Mouse (Mus musculus) mesoderm, embryonic 11.5 days (tissue): ENCODE results near the gene Pcbd2.
A peak's percentile ranks its signal among the peaks of the same experiment; 100 is the strongest.
"Not testable (repeated sequence)": the region's sequence is repeated elsewhere in the genome, so short reads cannot be mapped to it uniquely, and the experiment has no call there.

Experiments used
- DNase-seq: peaks from one replicate; pipeline ENCODE4 v3.0.0-alpha.2; 2012; ENCODE audit warnings: low read depth, low spot score

The Pcbd2 gene

GRCm38 (mm10) chr13:55727120-55727838, at the start of gene Pcbd2:
Gene Pcbd2, plus strand, starts transcription at chr13:55727368.
- DNase-seq: peak; percentile 78

- no peak for DNase-seq
Measured at GRCm38 (mm10) chr13:55682201-55682600, 45.0 kb upstream of the Pcbd2 start.

- DNase-seq: no peak
Measured at GRCm38 (mm10) chr13:55683581-55683980, 43.6 kb upstream of the Pcbd2 start.

- peak; percentile 48 for DNase-seq
Measured at GRCm38 (mm10) chr13:55686107-55686633, 41.0 kb upstream of the Pcbd2 start.

GRCm38 (mm10) chr13:55687927-55688602, 39.1 kb upstream of the Pcbd2 start:
- peak; percentile 74 for DNase-seq

GRCm38 (mm10) chr13:55692535-55693242, 34.5 kb upstream of the Pcbd2 start, which contains the start of gene B230219D22Rik:
Gene B230219D22Rik, plus strand, starts transcription at chr13:55693124.
- DNase-seq: peak; percentile 99

- DNase-seq: peak; percentile 53
Measured at GRCm38 (mm10) chr13:55693243-55693721, 33.9 kb upstream of the Pcbd2 start.

- no peak for DNase-seq
Measured at GRCm38 (mm10) chr13:55694110-55694509, 33.1 kb upstream of the Pcbd2 start.

GRCm38 (mm10) chr13:55695989-55696388, 31.2 kb upstream of the Pcbd2 start:
- DNase-seq: not testable (repeated sequence)

- no peak for DNase-seq
Measured at GRCm38 (mm10) chr13:55704301-55704700, 22.9 kb upstream of the Pcbd2 start.

- DNase-seq: no peak
Measured at GRCm38 (mm10) chr13:55712846-55713245, 14.3 kb upstream of the Pcbd2 start.

GRCm38 (mm10) chr13:55714501-55715166, 12.5 kb upstream of the Pcbd2 start, which contains the start of gene Txndc15:
Gene Txndc15, plus strand, starts transcription at chr13:55714650.
- DNase-seq: peak; percentile 86

- DNase-seq: no peak
Measured at GRCm38 (mm10) chr13:55715167-55715512, 12.0 kb upstream of the Pcbd2 start.

- DNase-seq: no peak
Measured at GRCm38 (mm10) chr13:55715908-55716510, 11.2 kb upstream of the Pcbd2 start.

GRCm38 (mm10) chr13:55721516-55721915, 5.7 kb upstream of the Pcbd2 start:
- no peak for DNase-seq

GRCm38 (mm10) chr13:55721995-55722394, 5.2 kb upstream of the Pcbd2 start:
- no peak for DNase-seq

- no peak for DNase-seq
Measured at GRCm38 (mm10) chr13:55726598-55727119, 509 bp upstream of the Pcbd2 start.

GRCm38 (mm10) chr13:55727839-55728238, 671 bp downstream of the Pcbd2 start:
- DNase-seq: peak; percentile 71

- no peak for DNase-seq
Measured at GRCm38 (mm10) chr13:55730716-55731115, 3.5 kb downstream of the Pcbd2 start.

- no peak for DNase-seq
Measured at GRCm38 (mm10) chr13:55732121-55732520, 5.0 kb downstream of the Pcbd2 start.
